Mouse (Mus musculus): Measurements from ENCODE around the gene Rab31. TPM values are rescaled to one million over a fixed set of nuclear protein-coding genes. Genes with fewer than 3 reads are reported as not detected.

Rab31 gene
- polyA plus RNA-seq, 1 experiment = 32.1 TPM

DNA sequence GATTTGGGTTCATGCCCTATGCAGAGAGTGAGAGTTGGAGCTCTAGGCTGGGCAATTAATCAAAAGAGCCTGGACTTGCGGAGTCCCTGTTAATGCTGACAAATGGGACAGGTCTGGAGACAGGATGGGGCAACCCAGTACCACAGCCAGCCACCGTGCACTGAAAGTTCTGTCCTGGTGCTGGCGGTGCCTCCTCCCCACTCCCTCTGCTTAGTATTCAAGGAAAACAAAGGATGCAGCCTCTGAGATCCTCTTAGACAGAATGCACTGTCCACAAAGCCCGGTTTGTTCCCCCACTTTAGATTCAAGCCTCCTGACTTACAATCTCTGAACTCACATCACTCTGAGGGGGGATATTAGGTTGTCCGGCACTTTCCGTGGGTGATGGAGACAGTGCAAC lies 26.2 kb downstream of the Rab31 start:
- TF ChIP-seq CTCF (IDR thresholded peaks at IDR 0.05; ENCODE audit: control insufficient read depth, insufficient read depth, insufficient replicate concordance, low read depth, low read length) (no peak), POLR2A (IDR thresholded peaks at IDR 0.05; ENCODE audit: control insufficient read depth, low read depth, low read length) (no peak)
- Histone ChIP-seq H3K36me3 (ENCODE audit: control insufficient read depth, insufficient read depth, low read length) (no peaks in the 10 kb centered on the region), H3K4me1 (ENCODE audit: control insufficient read depth, insufficient read depth, low read length) (no peaks in the 10 kb centered on the region), H3K27ac (ENCODE audit: control insufficient read depth, insufficient read depth, low read depth, low read length) (no peak overlapping the region), H3K27me3 (ENCODE audit: control insufficient read depth, insufficient read depth, low read length) (no peaks in the 10 kb centered on the region), H3K4me3 (ENCODE audit: control insufficient read depth, low read depth, low read length) (no peak overlapping the region)

DNA sequence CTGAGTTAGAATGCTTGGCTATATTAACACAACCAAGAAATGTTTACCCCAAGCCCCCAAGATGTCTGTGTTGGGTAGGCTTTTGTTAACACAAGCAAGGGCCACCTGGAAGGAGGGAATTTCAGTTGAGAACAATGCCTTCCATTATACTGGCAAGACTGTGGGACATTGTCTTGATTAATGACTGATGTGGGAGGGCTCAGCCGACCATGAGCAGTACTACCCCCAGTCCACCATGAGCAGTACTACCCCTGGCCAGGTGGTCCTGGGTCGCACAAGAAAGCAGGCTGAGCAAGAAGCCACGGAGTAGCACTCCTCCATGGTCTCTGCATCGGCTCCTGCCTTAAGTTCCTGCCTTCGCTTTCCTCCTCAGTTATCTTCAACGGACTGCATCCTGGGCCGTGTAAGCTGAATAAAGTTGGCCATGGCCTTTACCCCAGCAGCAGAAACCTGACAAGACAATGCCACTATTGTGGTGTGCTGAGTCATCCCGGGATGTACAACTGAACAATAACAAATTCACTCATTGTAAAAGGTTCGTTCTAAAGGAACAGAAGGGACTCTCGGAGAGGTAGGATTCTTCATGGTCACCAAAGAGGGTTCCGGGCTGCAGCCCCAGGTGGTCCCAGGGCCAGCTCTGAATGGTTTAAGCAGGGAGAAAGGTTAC lies 28.8 kb downstream of the Rab31 start:
- no peaks in the 10 kb centered on the region for H3K27me3 ChIP-seq (ENCODE audit: control insufficient read depth, insufficient read depth, low read length)
- H3K4me3 ChIP-seq (ENCODE audit: control insufficient read depth, low read depth, low read length) = no peak overlapping the region
- no peaks in the 10 kb centered on the region for H3K36me3 ChIP-seq (ENCODE audit: control insufficient read depth, insufficient read depth, low read length)
- no peak for TF ChIP-seq POLR2A (IDR thresholded peaks at IDR 0.05; ENCODE audit: control insufficient read depth, low read depth, low read length)
- TF ChIP-seq CTCF (IDR thresholded peaks at IDR 0.05; ENCODE audit: control insufficient read depth, insufficient read depth, insufficient replicate concordance, low read depth, low read length) = no peak
- H3K4me1 ChIP-seq (ENCODE audit: control insufficient read depth, insufficient read depth, low read length) = no peaks in the 10 kb centered on the region; the same call in 1 of the 2 replicates
- H3K27ac ChIP-seq (ENCODE audit: control insufficient read depth, insufficient read depth, low read depth, low read length) = no peak overlapping the region

DNA sequence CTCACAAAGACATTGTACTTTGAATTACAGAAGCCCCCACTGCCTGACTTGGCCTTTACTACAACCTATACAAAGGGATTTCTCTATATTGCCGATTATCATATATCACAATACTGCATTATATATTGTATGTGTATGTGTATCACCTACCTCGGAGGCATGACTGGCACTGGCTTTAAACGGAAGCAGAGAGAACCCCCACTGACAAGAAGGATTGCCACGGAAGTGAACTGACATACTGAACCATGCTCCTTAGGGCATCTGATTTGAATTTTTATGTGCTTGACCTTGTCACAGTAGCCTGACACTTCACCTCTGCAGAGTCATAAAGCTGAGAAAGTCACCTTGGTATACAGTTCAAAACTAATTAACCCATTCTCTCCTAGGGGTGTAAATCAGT lies 29.6 kb downstream of the Rab31 start:
- Histone ChIP-seq H3K27ac (ENCODE audit: control insufficient read depth, insufficient read depth, low read depth, low read length) (no peak overlapping the region), H3K36me3 (ENCODE audit: control insufficient read depth, insufficient read depth, low read length) (no peaks in the 10 kb centered on the region), H3K27me3 (ENCODE audit: control insufficient read depth, insufficient read depth, low read length) (no peaks in the 10 kb centered on the region), H3K4me3 (ENCODE audit: control insufficient read depth, low read depth, low read length) (no peak overlapping the region), H3K4me1 (ENCODE audit: control insufficient read depth, insufficient read depth, low read length) (no peaks in the 10 kb centered on the region; the same call in 1 of the 2 replicates)
- TF ChIP-seq POLR2A (IDR thresholded peaks at IDR 0.05; ENCODE audit: control insufficient read depth, low read depth, low read length) (no peak), CTCF (IDR thresholded peaks at IDR 0.05; ENCODE audit: control insufficient read depth, insufficient read depth, insufficient replicate concordance, low read depth, low read length) (no peak)

DNA sequence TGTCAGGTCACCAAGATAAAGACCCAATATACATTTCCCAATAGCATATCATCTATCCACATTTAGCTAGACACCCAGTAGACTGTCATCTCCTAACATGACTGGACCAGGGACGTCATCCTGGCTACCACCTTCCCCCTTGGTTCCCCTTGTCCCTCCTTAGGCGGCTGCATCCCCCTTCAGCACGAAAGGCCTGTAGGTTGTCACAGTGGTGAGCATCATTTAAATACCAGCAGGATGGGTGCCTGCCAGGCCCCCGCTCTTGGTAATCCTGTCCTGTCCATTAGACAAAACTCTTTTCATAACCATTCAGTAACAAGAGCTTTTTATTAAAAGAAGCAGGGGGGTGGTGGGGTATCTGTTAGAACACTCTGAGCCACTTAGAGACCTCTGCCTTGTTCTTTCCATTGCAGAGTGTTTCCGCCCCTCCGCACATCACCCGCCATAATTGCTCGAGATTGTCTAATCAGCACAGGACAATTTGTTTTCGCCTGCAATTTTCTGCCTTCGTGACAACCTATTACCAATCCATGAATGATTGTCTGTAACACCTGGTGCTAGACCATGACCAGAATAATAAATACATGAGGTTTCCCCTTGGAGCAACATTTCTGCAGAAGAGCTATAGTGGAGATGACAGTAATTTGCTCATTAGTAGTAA lies 30.2 kb downstream of the Rab31 start:
- no peaks in the 10 kb centered on the region for H3K27me3 ChIP-seq (ENCODE audit: control insufficient read depth, insufficient read depth, low read length)
- H3K27ac ChIP-seq (ENCODE audit: control insufficient read depth, insufficient read depth, low read depth, low read length) = no peak overlapping the region
- H3K36me3 ChIP-seq (ENCODE audit: control insufficient read depth, insufficient read depth, low read length) = no peaks in the 10 kb centered on the region
- H3K4me1 ChIP-seq (ENCODE audit: control insufficient read depth, insufficient read depth, low read length) = no peaks in the 10 kb centered on the region; the same call in 1 of the 2 replicates
- TF ChIP-seq CTCF (IDR thresholded peaks at IDR 0.05; ENCODE audit: control insufficient read depth, insufficient read depth, insufficient replicate concordance, low read depth, low read length) (no peak), POLR2A (IDR thresholded peaks at IDR 0.05; ENCODE audit: control insufficient read depth, low read depth, low read length) (no peak)
- H3K4me3 ChIP-seq (ENCODE audit: control insufficient read depth, low read depth, low read length) = no peak overlapping the region

DNA sequence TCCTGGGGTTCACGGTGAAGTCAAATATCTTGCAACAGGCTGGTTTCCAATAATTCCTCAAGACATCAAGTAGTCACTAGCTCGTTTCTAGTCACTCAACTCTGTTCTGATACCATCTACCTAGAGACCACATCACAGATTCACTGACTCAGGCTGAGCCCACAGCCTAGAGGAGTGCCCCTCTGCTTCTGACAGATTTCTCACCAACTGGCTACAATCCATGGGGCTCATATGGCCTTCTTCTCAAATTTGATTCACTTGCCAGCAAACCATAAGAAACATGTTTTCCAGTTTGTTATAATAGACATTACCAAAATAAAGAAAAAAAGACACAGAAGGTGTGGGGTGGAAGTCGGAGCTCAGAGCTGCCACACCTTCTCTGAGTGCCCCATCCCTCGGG lies 31.0 kb downstream of the Rab31 start:
- no peak overlapping the region for H3K4me3 ChIP-seq (ENCODE audit: control insufficient read depth, low read depth, low read length)
- H3K27me3 ChIP-seq (ENCODE audit: control insufficient read depth, insufficient read depth, low read length) = no peaks in the 10 kb centered on the region
- H3K36me3 ChIP-seq (ENCODE audit: control insufficient read depth, insufficient read depth, low read length) = no peaks in the 10 kb centered on the region
- no peaks in the 10 kb centered on the region; the same call in 1 of the 2 replicates for H3K4me1 ChIP-seq (ENCODE audit: control insufficient read depth, insufficient read depth, low read length)
- no peak for TF ChIP-seq CTCF (IDR thresholded peaks at IDR 0.05; ENCODE audit: control insufficient read depth, insufficient read depth, insufficient replicate concordance, low read depth, low read length)
- no peak for TF ChIP-seq POLR2A (IDR thresholded peaks at IDR 0.05; ENCODE audit: control insufficient read depth, low read depth, low read length)
- H3K27ac ChIP-seq (ENCODE audit: control insufficient read depth, insufficient read depth, low read depth, low read length) = no peak overlapping the region

DNA sequence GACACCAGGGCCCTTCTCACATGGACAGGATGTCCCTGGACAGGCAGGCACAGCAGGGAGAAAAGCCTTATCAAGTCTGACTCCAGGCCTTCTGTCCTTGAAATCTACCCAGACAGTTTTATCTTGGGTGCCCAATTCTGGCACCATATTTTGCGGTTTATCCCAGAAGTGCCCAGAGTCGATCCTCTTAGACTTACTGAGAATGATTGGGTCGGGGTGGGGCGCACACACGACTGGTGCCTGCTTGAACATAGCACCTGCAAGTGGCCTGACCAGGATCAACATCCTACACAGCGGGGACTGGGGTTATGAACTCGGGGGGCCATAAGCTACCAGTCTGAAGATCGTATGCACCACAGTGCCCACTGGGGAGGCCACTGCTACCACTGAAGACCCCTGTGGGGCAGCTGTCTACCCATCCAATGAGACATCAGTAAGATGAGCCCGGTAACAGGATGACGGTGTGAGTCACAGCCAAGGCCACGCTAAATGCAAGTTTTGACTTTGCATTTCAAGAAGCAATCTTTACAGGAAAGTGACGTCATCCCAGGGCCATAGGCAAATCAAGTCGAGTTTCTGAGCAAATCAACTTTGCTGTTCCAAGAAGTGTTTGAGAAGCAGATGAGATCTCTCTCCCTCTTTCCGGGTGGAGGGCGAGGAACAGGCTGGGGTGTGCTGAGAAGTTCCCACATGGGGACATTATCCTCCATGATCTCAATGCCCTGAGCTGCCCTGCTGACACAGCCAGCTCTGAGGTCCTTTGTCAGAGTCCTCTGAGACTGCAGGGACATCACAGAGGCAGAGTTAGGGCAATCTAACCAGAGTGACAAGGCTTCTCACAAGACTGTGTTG lies 32.5 kb downstream of the Rab31 start:
- Histone ChIP-seq H3K27ac (ENCODE audit: control insufficient read depth, insufficient read depth, low read depth, low read length) (peak overlapping the region; percentile 52), H3K27me3 (ENCODE audit: control insufficient read depth, insufficient read depth, low read length) (no peaks in the 10 kb centered on the region), H3K4me1 (ENCODE audit: control insufficient read depth, insufficient read depth, low read length) (no peaks in the 10 kb centered on the region; the same call in 1 of the 2 replicates), H3K36me3 (ENCODE audit: control insufficient read depth, insufficient read depth, low read length) (no peaks in the 10 kb centered on the region), H3K4me3 (ENCODE audit: control insufficient read depth, low read depth, low read length) (no peak overlapping the region)
- TF ChIP-seq POLR2A (IDR thresholded peaks at IDR 0.05; ENCODE audit: control insufficient read depth, low read depth, low read length) (no peak), CTCF (IDR thresholded peaks at IDR 0.05; ENCODE audit: control insufficient read depth, insufficient read depth, insufficient replicate concordance, low read depth, low read length) (no peak)

DNA sequence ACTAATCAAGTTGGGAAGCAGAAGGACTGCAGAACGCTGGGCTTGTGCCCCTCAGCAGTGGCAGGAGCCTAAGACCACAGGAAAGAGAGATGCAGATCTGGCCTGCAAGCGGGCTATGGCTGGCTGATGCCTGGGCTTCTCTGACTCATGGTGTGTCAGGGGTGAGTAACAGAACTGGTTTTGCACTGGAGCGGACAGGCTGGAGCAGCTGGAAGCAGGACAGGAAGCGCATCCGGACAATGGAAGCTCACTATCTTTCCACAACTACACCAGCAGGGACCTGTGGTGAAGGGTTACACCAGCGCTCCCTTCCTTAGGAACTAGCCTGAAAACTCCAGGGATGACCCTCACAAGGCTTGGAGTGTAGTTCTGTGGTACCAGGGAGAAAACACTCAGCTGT lies 34.9 kb downstream of the Rab31 start:
- no peaks in the 10 kb centered on the region; the same call in 1 of the 2 replicates for H3K4me1 ChIP-seq (ENCODE audit: control insufficient read depth, insufficient read depth, low read length)
- no peaks in the 10 kb centered on the region for H3K36me3 ChIP-seq (ENCODE audit: control insufficient read depth, insufficient read depth, low read length)
- no peaks in the 10 kb centered on the region for H3K27me3 ChIP-seq (ENCODE audit: control insufficient read depth, insufficient read depth, low read length)
- TF ChIP-seq CTCF (IDR thresholded peaks at IDR 0.05; ENCODE audit: control insufficient read depth, insufficient read depth, insufficient replicate concordance, low read depth, low read length) (no peak), POLR2A (IDR thresholded peaks at IDR 0.05; ENCODE audit: control insufficient read depth, low read depth, low read length) (no peak)
- H3K4me3 ChIP-seq (ENCODE audit: control insufficient read depth, low read depth, low read length) = no peak overlapping the region
- H3K27ac ChIP-seq (ENCODE audit: control insufficient read depth, insufficient read depth, low read depth, low read length) = no peak overlapping the region
